ENCODE assay signal across 9 mouse cellular contexts in genomic region chr5:35131773-35132172, GRCm38 (mm10). TPM values are rescaled to one million over a fixed set of nuclear protein-coding genes. Genes with fewer than 3 reads are reported as not detected.
A peak's percentile ranks its signal among the peaks of the same experiment; 100 is the strongest.
DNase-seq lines count a peak whose midpoint lies in the region; ATAC-seq and TF ChIP-seq lines count a peak whose summit lies in the region.
"Had no signal": no experiment of that assay in that cellular context is flagged by ENCODE, and none has a peak within 500 bp of the region (broad histone marks: within the 10 kb centered on the region; RNA-seq: fewer than 3 reads in every experiment).

No protein-coding gene starts in this region.

- H3K27me3 ChIP-seq in forebrain, embryonic 12.5 days, result no peaks in the 10 kb centered on the region
- H3K27me3 ChIP-seq: limb, embryonic 13.5 days had no signal

- ATAC-seq in forebrain, embryonic 12.5 days (ENCODE audit: low FRiP score), result peak; percentile 65; the same call in 1 of the 2 replicates

- H3K9ac ChIP-seq in ES-E14 (ENCODE audit: insufficient read depth, low read depth, low read length, poor library complexity, severe bottlenecking), result no peak overlapping the region
- no peak overlapping the region for H3K9ac ChIP-seq in forebrain, embryonic 12.5 days
- H3K9ac ChIP-seq: limb, embryonic 13.5 days had no signal

- no peaks in the 10 kb centered on the region for H3K9me3 ChIP-seq in ES-E14 (ENCODE audit: control insufficient read depth, insufficient read depth, low read depth, low read length)
- H3K9me3 ChIP-seq in forebrain, embryonic 12.5 days, result no peaks in the 10 kb centered on the region
- H3K9me3 ChIP-seq: limb, embryonic 13.5 days had no signal

- no peak overlapping the region for H3K4me2 ChIP-seq in forebrain, embryonic 12.5 days
- H3K4me2 ChIP-seq: limb, embryonic 13.5 days had no signal

- intact Hi-C loops in heart, postnatal 36 days (cut with DNase I), result loop anchor here (5.0 kb wide), 2 partner anchors 79 to 216 kb away; no protein-coding TSS in a partner anchor

- H3K4me1 ChIP-seq in ES-E14 (ENCODE audit: control insufficient read depth in 2 of 2, insufficient read depth in 2 of 2, low read length in 2 of 2, poor library complexity in 1 of 2), result no peaks in the 10 kb centered on the region
- no peaks in the 10 kb centered on the region for H3K4me1 ChIP-seq in forebrain, embryonic 12.5 days
- H3K4me1 ChIP-seq: limb, embryonic 13.5 days had no signal

- no peaks in the 10 kb centered on the region for H3K36me3 ChIP-seq in ES-E14 (ENCODE audit: control insufficient read depth, insufficient read depth, low read length, poor library complexity, severe bottlenecking)
- no peaks in the 10 kb centered on the region for H3K36me3 ChIP-seq in forebrain, embryonic 12.5 days (replicated peaks)
- H3K36me3 ChIP-seq: limb, embryonic 13.5 days had no signal

- in situ Hi-C loops in ES-E14 (cut with MboI; ENCODE audit: low sequenced_read_pairs in 2 of 2, unreplicated experiment in 2 of 2), result no loop called here

- H3K4me3 ChIP-seq in ES-E14 (ENCODE audit: insufficient read depth in 1 of 2, low read depth in 1 of 2, low read length in 2 of 2, poor library complexity in 1 of 2, severe bottlenecking in 1 of 2), result no peak overlapping the region
- no peak overlapping the region for H3K4me3 ChIP-seq in forebrain, embryonic 12.5 days (replicated peaks)
- H3K4me3 ChIP-seq: limb, embryonic 13.5 days had no signal

- WGBS in forebrain, embryonic 12.5 days, result 5% methylated on average over 7 of the region's 7 CpGs

- no peak overlapping the region for H3K27ac ChIP-seq in ES-E14 (ENCODE audit: insufficient read depth, low read depth, low read length, poor library complexity, severe bottlenecking)
- no peak overlapping the region for H3K27ac ChIP-seq in forebrain, embryonic 12.5 days
- H3K27ac ChIP-seq: limb, embryonic 13.5 days had no signal

- DNase-seq in ES-E14 (ENCODE audit: low read depth, low spot score), result peak; percentile 70
- DNase-seq in c-Kit-positive CD71-positive TER-119-positive erythroid progenitor cells, embryonic 14.5 days (ENCODE audit: low spot score), result peak; percentile 53
- DNase-seq in heart, postnatal 36 days, result peak; percentile 79 to 87
- peak; percentile 67 for DNase-seq in layer of hippocampus, adult 9-10 months (ENCODE audit: low spot score)
- peak; percentile 91 for DNase-seq in lung, postnatal 14 days
- peak; percentile 87 for DNase-seq in ovary, postnatal 36 days (ENCODE audit: low spot score)
- DNase-seq in thymus, postnatal 10 days (ENCODE audit: low spot score in 2 of 2), result peak; percentile 40 to 77

TF ChIP-seq in ES-E14, 5 proteins besides CTCF, POLR2A, EP300 and RAD21:
- TF ChIP-seq MAFK (IDR thresholded peaks at IDR 0.05; ENCODE audit: insufficient read depth, low read depth, low read length) (no peak), HCFC1 (IDR thresholded peaks at IDR 0.05; ENCODE audit: borderline replicate concordance, insufficient read depth, low read length) (no peak)

RNA-seq across cellular contexts. Expression of gene Lrpap1, which starts 26.2 kb away (rescaled TPM):
- 258 and 275 TPM in 2 replicates for total RNA-seq in ES-E14 (2012; rRNA removed)
- polyA plus RNA-seq in forebrain, embryonic 12.5 days (2016; fragmentation: Nextera tagmentation; extraction: Ambion mirVana), result 94.7 and 96.2 TPM in 2 replicates
- 10 to 100 TPM; 51.5 to 54.2 TPM for total RNA-seq in heart, postnatal 36 days (2021)
